Mouse (Mus musculus): Measurements from ENCODE around the gene Nxph2. TPM values are rescaled to one million over a fixed set of nuclear protein-coding genes. Genes with fewer than 3 reads are reported as not detected.
"Not testable (repeated sequence)": the region's sequence is repeated elsewhere in the genome, so short reads cannot be mapped to it uniquely, and the experiment has no call there.

The Nxph2 gene
- not detected for total RNA-seq (2022)

DNA sequence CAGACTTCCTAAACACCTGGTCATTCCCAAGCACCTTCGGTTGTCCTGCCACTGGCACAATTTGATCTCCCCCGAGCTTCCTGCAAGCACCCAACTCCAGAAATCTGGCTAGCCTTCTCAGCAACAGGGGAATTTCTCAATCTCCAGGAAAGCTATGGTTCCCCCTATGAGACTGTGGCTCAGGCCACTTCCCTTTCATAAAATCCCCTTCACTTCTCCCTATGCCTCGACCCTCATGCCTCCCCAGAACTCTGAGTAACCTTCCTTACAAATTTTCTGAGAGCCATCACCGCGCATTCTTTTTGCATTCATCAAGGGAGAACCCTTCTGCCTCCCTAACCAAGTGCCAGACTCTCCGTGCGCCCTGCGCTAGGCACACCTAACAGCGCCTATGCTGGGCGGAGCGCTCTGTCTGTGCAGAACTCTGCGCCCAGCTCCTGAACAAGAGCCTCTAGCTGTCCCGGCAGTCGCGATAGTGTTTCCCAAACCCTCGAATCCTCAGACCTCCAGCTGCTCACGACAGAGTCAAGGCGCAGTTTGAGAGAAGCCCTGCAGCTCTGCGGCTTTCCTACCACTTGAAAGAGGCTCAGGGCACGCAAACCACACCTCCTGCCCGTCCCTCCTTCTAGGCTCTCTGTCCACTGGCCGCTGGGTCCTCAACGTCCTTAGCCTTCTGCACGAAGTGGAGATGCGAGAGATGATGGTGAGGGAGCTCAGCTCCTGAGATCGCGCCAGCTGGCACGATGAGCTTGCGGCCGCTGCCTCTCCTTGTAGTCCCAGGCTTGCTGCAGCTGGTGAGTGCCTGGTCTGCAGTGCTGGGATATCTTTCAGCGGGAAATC, at the start of gene Nxph2:
TSS of gene Nxph2 (plus strand) at position 501 of the 840 bp plus-strand sequence.
- no peak for DNase-seq (ENCODE audit: low spot score in 2 of 2)

DNA sequence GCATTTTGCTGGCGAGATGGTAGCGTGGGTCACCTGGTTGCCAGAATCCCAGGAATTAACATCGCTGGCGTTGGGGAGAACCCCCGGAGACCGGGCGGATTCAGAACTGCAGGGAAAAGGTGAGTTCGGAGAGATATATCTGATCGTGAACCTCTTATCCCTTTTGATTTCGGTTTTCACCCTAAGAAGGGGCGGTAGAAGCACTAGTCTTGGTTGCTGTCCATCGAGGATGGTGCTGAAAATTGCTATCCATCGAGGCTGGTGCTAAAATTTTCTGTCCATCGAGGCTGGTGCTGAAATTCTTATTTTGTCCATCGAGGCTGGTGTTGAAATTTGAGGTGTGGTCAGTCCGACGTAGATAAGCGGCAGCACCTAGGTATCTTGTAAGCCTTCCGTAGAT, 30.1 kb upstream of the Nxph2 start:
- DNase-seq (ENCODE audit: low spot score in 2 of 2), result not testable (repeated sequence)

DNA sequence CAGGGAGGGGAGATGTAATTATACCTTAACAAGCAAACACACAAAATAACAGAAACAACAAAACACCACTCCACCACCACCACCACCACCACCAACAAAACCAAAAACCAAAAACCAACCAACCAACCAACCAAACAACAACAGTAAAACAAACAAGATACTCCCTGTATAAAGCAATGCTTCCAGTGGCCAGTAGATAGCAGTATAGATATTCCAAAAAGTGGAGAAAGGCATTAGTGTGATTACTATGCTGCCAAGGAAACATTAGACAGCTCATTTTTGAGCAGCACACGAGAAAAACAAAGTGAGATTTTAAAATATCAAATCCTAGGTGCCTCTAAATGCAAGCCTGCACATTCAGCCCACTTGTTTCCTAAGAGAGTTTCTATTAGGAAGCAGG, 6.2 kb upstream of the Nxph2 start:
- no peak for DNase-seq (ENCODE audit: low spot score in 2 of 2)

Other genes starting within 250 kb of the Nxph2 start
- gene Mastl, start 165.2 kb upstream of the Nxph2 start, total RNA-seq (2022), result under 1 TPM; 0.24 to 0.67 (median 0.34) TPM
- gene Yme1l1, start 164.9 kb upstream of the Nxph2 start, total RNA-seq (2022), result 10 to 100 TPM; 54.6 to 63.6 (median 57.3) TPM
- gene 4931423N10Rik, start 113.8 kb upstream of the Nxph2 start, total RNA-seq (2022), result under 1 TPM in 1 of 4 experiments, not detected in 3; 0.22 TPM